Mouse (Mus musculus): Measurements from ENCODE around the gene Xrcc3. TPM values are rescaled to one million over a fixed set of nuclear protein-coding genes. Genes with fewer than 3 reads are reported as not detected.

The Xrcc3 gene
- polyA plus RNA-seq, 1 experiment from 2014 or later = 2.1 TPM

DNA sequence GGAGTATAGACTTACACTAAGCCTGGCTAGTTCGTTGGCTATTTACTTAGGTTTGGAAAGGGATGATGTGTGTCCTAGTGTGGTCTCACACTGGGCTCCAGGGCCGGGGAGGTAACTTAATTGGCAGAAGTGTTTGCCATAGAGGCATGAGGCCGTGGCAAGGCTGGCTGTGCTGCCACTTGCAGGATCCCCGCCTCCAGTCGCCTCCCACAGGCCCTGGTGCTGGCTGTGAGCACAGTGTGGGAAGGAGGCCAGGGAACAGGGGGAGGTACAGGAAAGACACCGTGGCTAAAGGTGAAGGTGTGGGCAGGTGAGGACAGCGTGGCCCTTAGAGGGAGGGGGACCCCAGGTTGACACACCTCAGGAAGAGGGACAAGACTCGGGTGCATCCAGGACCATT, 6.3 kb upstream of the Xrcc3 start:
- Histone ChIP-seq H3K4me2 (ENCODE audit: low read depth, low read length) (no peak overlapping the region), H3K36me3 (replicated peaks; ENCODE audit: insufficient read depth, low read length) (peaks cover 14% of the 10 kb centered on the region), H3K9me3 (ENCODE audit: low read length) (no peaks in the 10 kb centered on the region), H3K9ac (replicated peaks) (no peak overlapping the region), H3K27me3 (ENCODE audit: insufficient read depth, low read length) (no peaks in the 10 kb centered on the region), H3K4me1 (ENCODE audit: insufficient read depth) (peaks cover 46% of the 10 kb centered on the region), H3K27ac (ENCODE audit: low read depth) (no peak overlapping the region), H3K4me3 (ENCODE audit: low read depth, low read length) (no peak overlapping the region)
- no peak for TF ChIP-seq CTCF (IDR thresholded peaks at IDR 0.05; ENCODE audit: low read depth)
- no peak for TF ChIP-seq EP300 (IDR thresholded peaks at IDR 0.05; ENCODE audit: low read depth)
- 65% methylated on average over 8 of the region's 8 CpGs for WGBS (ENCODE audit: insufficient replicate concordance)
- ATAC-seq (no peak), DNase-seq (no peak)

DNA sequence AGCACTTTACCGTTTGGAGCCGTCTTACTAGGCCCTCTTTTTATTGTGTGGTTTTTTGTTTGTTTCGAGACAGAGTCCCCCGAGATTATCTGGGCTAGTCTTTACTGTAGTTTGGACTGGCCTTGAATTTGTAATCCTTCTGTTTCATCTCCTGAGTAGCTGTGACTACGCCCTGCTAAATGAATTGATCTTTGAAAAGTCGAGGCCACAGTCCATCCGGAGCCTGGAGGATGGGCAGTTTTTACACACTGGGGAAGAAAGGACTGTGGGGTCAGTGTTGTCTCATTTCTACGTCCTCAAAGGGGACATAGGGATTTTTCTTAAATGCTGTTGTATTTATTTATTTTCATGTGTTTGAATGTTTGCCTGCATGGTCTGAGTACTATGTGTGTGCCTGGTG, 4.3 kb upstream of the Xrcc3 start:
- Histone ChIP-seq H3K4me3 (ENCODE audit: low read depth, low read length) (no peak overlapping the region), H3K9me3 (ENCODE audit: low read length) (no peaks in the 10 kb centered on the region), H3K36me3 (replicated peaks; ENCODE audit: insufficient read depth, low read length) (no peaks in the 10 kb centered on the region; the same call in 1 of the 2 replicates), H3K27ac (ENCODE audit: low read depth) (peak overlapping the region; percentile 17; the same call in 1 of the 2 replicates), H3K9ac (replicated peaks) (no peak overlapping the region), H3K27me3 (ENCODE audit: insufficient read depth, low read length) (no peaks in the 10 kb centered on the region), H3K4me1 (ENCODE audit: insufficient read depth) (peaks cover 54% of the 10 kb centered on the region), H3K4me2 (ENCODE audit: low read depth, low read length) (peak overlapping the region; percentile 20)
- no peak for TF ChIP-seq EP300 (IDR thresholded peaks at IDR 0.05; ENCODE audit: low read depth)
- TF ChIP-seq CTCF (IDR thresholded peaks at IDR 0.05; ENCODE audit: low read depth) = no peak
- DNase-seq (no peak), ATAC-seq (no peak)
- 57% methylated on average over 8 of the region's 8 CpGs for WGBS (ENCODE audit: insufficient replicate concordance)

DNA sequence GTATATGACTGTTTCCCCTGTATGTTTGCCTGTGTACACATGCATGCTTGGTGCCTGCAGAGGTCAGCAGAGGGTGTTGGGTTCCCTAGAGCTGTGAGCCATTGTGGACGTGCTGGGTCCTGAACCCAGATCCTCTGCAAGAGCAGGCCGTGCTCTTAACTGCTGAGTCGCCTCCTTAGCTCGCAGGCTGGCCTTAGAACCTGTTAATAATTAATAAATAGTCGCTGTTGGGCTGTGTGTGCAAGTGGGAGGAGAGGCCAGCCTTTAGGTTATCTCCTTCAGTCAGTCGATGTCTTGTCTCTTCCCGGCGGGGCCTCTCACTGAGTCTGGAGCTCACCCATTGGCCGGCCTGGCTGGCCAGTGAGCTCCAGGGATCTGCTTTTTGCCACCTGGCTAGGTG, 3.3 kb upstream of the Xrcc3 start:
- Histone ChIP-seq H3K36me3 (replicated peaks; ENCODE audit: insufficient read depth, low read length) (no peaks in the 10 kb centered on the region; the same call in 1 of the 2 replicates), H3K9ac (replicated peaks) (no peak overlapping the region), H3K27ac (ENCODE audit: low read depth) (peak overlapping the region; percentile 70), H3K4me3 (ENCODE audit: low read depth, low read length) (peak overlapping the region; percentile 87; the same call in 1 of the 2 replicates), H3K27me3 (ENCODE audit: insufficient read depth, low read length) (no peaks in the 10 kb centered on the region), H3K9me3 (ENCODE audit: low read length) (no peaks in the 10 kb centered on the region), H3K4me1 (ENCODE audit: insufficient read depth) (peaks cover 59% of the 10 kb centered on the region), H3K4me2 (ENCODE audit: low read depth, low read length) (peak overlapping the region; percentile 97)
- ATAC-seq (no peak), DNase-seq (peak; percentile 53)
- WGBS (ENCODE audit: insufficient replicate concordance) = 21% methylated on average over 9 of the region's 9 CpGs
- TF ChIP-seq EP300 (IDR thresholded peaks at IDR 0.05; ENCODE audit: low read depth) (no peak), CTCF (IDR thresholded peaks at IDR 0.05; ENCODE audit: low read depth) (peak; percentile 43)

DNA sequence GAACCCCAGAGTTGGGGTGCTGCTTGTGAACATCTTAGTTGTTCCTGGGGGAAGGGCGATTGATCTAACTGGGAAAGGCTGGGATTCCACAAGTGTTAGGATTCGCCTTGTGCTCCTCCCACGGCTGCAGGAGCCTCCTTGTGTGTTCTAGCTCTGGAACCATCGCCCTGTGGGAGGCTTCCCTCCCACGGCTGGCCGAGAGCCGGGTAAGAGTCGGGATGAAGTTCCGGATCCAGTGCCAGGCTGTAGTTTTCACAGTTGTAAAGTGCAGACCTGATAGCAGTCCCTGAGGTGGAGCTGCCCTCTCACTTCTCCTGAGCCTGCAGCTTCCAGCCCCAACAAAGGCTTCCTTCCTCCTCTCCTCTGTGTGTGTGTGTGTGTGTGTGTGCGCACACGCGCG, 2.9 kb upstream of the Xrcc3 start:
- no peaks in the 10 kb centered on the region for H3K9me3 ChIP-seq (ENCODE audit: low read length)
- ATAC-seq = no peak
- H3K4me3 ChIP-seq (ENCODE audit: low read depth, low read length) = peak overlapping the region; percentile 87
- no peak for TF ChIP-seq EP300 (IDR thresholded peaks at IDR 0.05; ENCODE audit: low read depth)
- TF ChIP-seq CTCF (IDR thresholded peaks at IDR 0.05; ENCODE audit: low read depth) = no peak
- H3K27ac ChIP-seq (ENCODE audit: low read depth) = peak overlapping the region; percentile 70
- 45% methylated on average over 13 of the region's 13 CpGs for WGBS (ENCODE audit: insufficient replicate concordance)
- H3K4me1 ChIP-seq (ENCODE audit: insufficient read depth) = peaks cover 59% of the 10 kb centered on the region
- no peak for DNase-seq
- 0 out of 2 replicates have a peak overlapping the region, but pooled peaks have one; percentile 2 for H3K9ac ChIP-seq (replicated peaks)
- peak overlapping the region; percentile 97 for H3K4me2 ChIP-seq (ENCODE audit: low read depth, low read length)
- H3K36me3 ChIP-seq (replicated peaks; ENCODE audit: insufficient read depth, low read length) = no peaks in the 10 kb centered on the region; the same call in 1 of the 2 replicates
- H3K27me3 ChIP-seq (ENCODE audit: insufficient read depth, low read length) = no peaks in the 10 kb centered on the region

DNA sequence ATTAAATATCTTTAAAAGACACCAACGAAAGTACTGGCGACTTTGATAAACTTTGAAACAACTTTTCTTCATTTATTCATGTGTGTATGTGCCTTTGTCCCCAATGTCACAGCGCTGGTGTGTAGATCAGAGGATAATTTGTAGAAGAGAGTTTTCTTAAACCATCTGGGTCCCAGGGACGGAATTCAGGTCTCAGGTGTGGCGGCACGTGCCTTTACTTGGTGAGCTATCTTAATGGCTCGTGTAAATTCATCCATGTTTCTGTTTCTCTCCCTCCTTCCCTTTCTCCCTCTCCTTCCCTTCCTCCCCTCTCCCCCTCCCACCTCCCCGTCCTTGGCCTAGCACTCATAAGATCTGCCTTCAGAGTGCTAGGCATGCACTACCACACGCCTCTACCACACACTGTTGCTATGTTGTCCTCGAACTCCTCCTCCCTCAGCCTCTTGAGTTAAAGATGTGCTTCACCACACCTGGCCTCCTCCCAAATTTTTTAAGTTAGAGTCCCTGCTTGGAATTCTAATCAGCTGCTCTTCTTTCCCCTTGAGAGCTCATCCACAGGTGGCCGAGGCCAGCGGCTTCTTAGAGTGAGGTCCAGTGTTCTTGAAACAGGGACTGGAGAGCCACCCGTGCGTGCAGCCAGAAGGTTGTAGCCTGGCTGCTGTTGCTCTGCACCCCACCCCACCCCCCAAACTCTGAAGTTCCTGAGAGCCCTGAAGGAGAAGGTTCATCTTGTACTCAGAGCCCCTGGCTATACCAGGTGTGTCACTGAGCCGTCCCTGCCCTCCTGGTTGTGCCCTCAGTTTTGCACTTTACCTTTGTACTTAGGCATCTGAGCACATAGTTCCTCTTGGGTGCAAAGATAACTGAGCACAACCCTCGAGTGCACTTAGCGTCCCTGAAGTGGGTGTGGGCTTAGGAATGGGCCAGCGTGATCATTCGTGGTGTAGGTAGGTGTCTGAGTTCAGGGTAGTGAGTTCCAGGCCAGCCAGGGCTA, 1.4 kb upstream of the Xrcc3 start:
- Histone ChIP-seq H3K27me3 (ENCODE audit: insufficient read depth, low read length) (no peaks in the 10 kb centered on the region), H3K9ac (replicated peaks) (peak overlapping the region; percentile 88), H3K4me2 (ENCODE audit: low read depth, low read length) (peak overlapping the region; percentile 97), H3K4me3 (ENCODE audit: low read depth, low read length) (peak overlapping the region; percentile 87), H3K36me3 (replicated peaks; ENCODE audit: insufficient read depth, low read length) (no peaks in the 10 kb centered on the region), H3K27ac (ENCODE audit: low read depth) (peak overlapping the region; percentile 98), H3K4me1 (ENCODE audit: insufficient read depth) (peaks cover 54% of the 10 kb centered on the region), H3K9me3 (ENCODE audit: low read length) (no peaks in the 10 kb centered on the region)
- WGBS (ENCODE audit: insufficient replicate concordance) = 19% methylated on average over 19 of the region's 19 CpGs
- TF ChIP-seq CTCF (IDR thresholded peaks at IDR 0.05; ENCODE audit: low read depth) (no peak), EP300 (IDR thresholded peaks at IDR 0.05; ENCODE audit: low read depth) (no peak)
- ATAC-seq (no peak), DNase-seq (no peak)

DNA sequence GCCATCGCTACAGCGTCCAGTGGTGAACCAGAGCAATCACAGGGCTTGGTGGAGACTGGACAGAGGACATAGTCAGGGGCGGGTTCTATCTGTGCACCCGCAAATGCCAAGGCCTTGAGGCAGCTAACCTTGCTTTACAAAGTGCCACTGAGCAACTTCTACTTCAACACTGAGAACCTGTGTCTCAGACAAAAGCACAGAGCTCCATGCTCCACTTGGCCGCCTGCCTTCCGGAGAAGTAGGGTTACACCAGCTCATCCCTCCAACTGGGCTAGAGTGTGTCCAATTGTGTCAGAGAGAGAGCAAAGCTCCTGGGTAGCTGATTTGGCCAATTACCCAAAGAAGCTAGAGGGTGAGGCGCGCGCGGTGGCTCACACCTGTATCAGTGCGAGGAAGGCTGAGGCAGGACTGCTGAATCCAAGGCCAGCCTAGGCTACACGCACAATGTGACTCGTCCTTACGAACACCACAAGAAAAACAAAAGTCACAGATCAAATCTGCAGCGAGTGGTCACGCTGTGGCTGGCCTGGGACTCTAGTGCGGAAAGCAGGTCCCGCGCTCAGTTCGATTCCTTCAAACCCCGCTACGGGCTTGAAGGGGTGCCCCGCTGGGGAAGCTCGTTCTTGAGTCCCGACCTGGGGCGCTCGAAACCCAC, 435 bp downstream of the Xrcc3 start:
- Histone ChIP-seq H3K4me1 (ENCODE audit: insufficient read depth) (peaks cover 52% of the 10 kb centered on the region), H3K36me3 (replicated peaks; ENCODE audit: insufficient read depth, low read length) (no peaks in the 10 kb centered on the region), H3K4me3 (ENCODE audit: low read depth, low read length) (peak overlapping the region; percentile 87), H3K4me2 (ENCODE audit: low read depth, low read length) (peak overlapping the region; percentile 90), H3K9me3 (ENCODE audit: low read length) (no peaks in the 10 kb centered on the region), H3K27ac (ENCODE audit: low read depth) (peak overlapping the region; percentile 78), H3K27me3 (ENCODE audit: insufficient read depth, low read length) (no peaks in the 10 kb centered on the region), H3K9ac (replicated peaks) (peak overlapping the region; percentile 80)
- 3% methylated on average over 27 of the region's 27 CpGs for WGBS (ENCODE audit: insufficient replicate concordance)
- DNase-seq (no peak), ATAC-seq (peak; percentile 1; the same call in 1 of the 2 replicates)
- TF ChIP-seq EP300 (IDR thresholded peaks at IDR 0.05; ENCODE audit: low read depth) (no peak), CTCF (IDR thresholded peaks at IDR 0.05; ENCODE audit: low read depth) (no peak)

Measured in liver, postnatal 0 days (tissue).